Mouse (Mus musculus): ENCODE measurements at regions not wholly inside any gene's neighbourhood (a gene's known extent, or its start where the extent isn't known, plus 50 kb on each side); places are given as distances from the start of the nearest gene placed in this dataset.

GRCm38 (mm10) chr13:42597781-42598180 is 82.6 kb upstream of the Phactr1 start:
- Histone ChIP-seq H3K27ac (replicated peaks; ENCODE audit: insufficient read depth, low read depth, low read length) (no peak overlapping the region), H3K36me3 (ENCODE audit: control insufficient read depth, insufficient read depth, low read length) (no peaks in the 10 kb centered on the region), H3K79me2 (ENCODE audit: control insufficient read depth, insufficient read depth, low read length) (no peaks in the 10 kb centered on the region), H3K4me1 (ENCODE audit: control insufficient read depth, insufficient read depth, low read length) (peaks cover 7% of the 10 kb centered on the region; the same call in 1 of the 2 replicates), H3K4me3 (ENCODE audit: insufficient read depth, low read depth, low read length) (no peak overlapping the region), H3K27me3 (ENCODE audit: control insufficient read depth, insufficient read depth, low read length) (no peaks in the 10 kb centered on the region), H3K9ac (ENCODE audit: low read depth, low read length) (no peak overlapping the region)
- no peak for DNase-seq (ENCODE audit: extremely low read depth, low read depth, low spot score)
- WGBS = 90% methylated on average over 3 of the region's 3 CpGs
- TF ChIP-seq CTCF (IDR thresholded peaks at IDR 0.05; ENCODE audit: low read depth, low read length) = no peak
- no peak for TF ChIP-seq POLR2A (IDR thresholded peaks at IDR 0.05; ENCODE audit: extremely low read depth, insufficient read depth, low read length)

GRCm38 (mm10) chr13:42603308-42603707 is 77.1 kb upstream of the Phactr1 start:
- no peak overlapping the region for H3K9ac ChIP-seq (ENCODE audit: low read depth, low read length)
- no peak overlapping the region for H3K27ac ChIP-seq (replicated peaks; ENCODE audit: insufficient read depth, low read depth, low read length)
- no peaks in the 10 kb centered on the region for H3K79me2 ChIP-seq (ENCODE audit: control insufficient read depth, insufficient read depth, low read length)
- peak; percentile 29 for DNase-seq (ENCODE audit: extremely low read depth, low read depth, low spot score)
- no peak for TF ChIP-seq CTCF (IDR thresholded peaks at IDR 0.05; ENCODE audit: low read depth, low read length)
- no peak for TF ChIP-seq POLR2A (IDR thresholded peaks at IDR 0.05; ENCODE audit: extremely low read depth, insufficient read depth, low read length)
- 64% methylated on average over 4 of the region's 4 CpGs for WGBS
- no peaks in the 10 kb centered on the region for H3K27me3 ChIP-seq (ENCODE audit: control insufficient read depth, insufficient read depth, low read length)
- H3K36me3 ChIP-seq (ENCODE audit: control insufficient read depth, insufficient read depth, low read length) = no peaks in the 10 kb centered on the region
- no peaks in the 10 kb centered on the region for H3K4me1 ChIP-seq (ENCODE audit: control insufficient read depth, insufficient read depth, low read length)
- H3K4me3 ChIP-seq (ENCODE audit: insufficient read depth, low read depth, low read length) = no peak overlapping the region

- 69% methylated on average over 10 of the region's 10 CpGs for WGBS
- DNase-seq (ENCODE audit: extremely low read depth, low read depth, low spot score) = no peak
- Histone ChIP-seq H3K4me3 (ENCODE audit: insufficient read depth, low read depth, low read length) (no peak overlapping the region), H3K79me2 (ENCODE audit: control insufficient read depth, insufficient read depth, low read length) (no peaks in the 10 kb centered on the region), H3K36me3 (ENCODE audit: control insufficient read depth, insufficient read depth, low read length) (no peaks in the 10 kb centered on the region), H3K4me1 (ENCODE audit: control insufficient read depth, insufficient read depth, low read length) (no peaks in the 10 kb centered on the region), H3K27ac (replicated peaks; ENCODE audit: insufficient read depth, low read depth, low read length) (no peak overlapping the region), H3K9ac (ENCODE audit: low read depth, low read length) (no peak overlapping the region), H3K27me3 (ENCODE audit: control insufficient read depth, insufficient read depth, low read length) (no peaks in the 10 kb centered on the region)
- TF ChIP-seq POLR2A (IDR thresholded peaks at IDR 0.05; ENCODE audit: extremely low read depth, insufficient read depth, low read length) (no peak), CTCF (IDR thresholded peaks at IDR 0.05; ENCODE audit: low read depth, low read length) (no peak)
Observed at GRCm38 (mm10) chr13:42607735-42608134, 72.7 kb upstream of the Phactr1 start.

GRCm38 (mm10) chr13:42608963-42609362 is 71.5 kb upstream of the Phactr1 start:
- Histone ChIP-seq H3K36me3 (ENCODE audit: control insufficient read depth, insufficient read depth, low read length) (no peaks in the 10 kb centered on the region), H3K27ac (replicated peaks; ENCODE audit: insufficient read depth, low read depth, low read length) (no peak overlapping the region), H3K9ac (ENCODE audit: low read depth, low read length) (no peak overlapping the region), H3K79me2 (ENCODE audit: control insufficient read depth, insufficient read depth, low read length) (no peaks in the 10 kb centered on the region), H3K4me3 (ENCODE audit: insufficient read depth, low read depth, low read length) (no peak overlapping the region), H3K27me3 (ENCODE audit: control insufficient read depth, insufficient read depth, low read length) (no peaks in the 10 kb centered on the region), H3K4me1 (ENCODE audit: control insufficient read depth, insufficient read depth, low read length) (no peaks in the 10 kb centered on the region)
- TF ChIP-seq POLR2A (IDR thresholded peaks at IDR 0.05; ENCODE audit: extremely low read depth, insufficient read depth, low read length) (no peak), CTCF (IDR thresholded peaks at IDR 0.05; ENCODE audit: low read depth, low read length) (peak; percentile 10; the same call in 1 of the 2 replicates)
- WGBS = 47% methylated on average over 4 of the region's 4 CpGs
- no peak for DNase-seq (ENCODE audit: extremely low read depth, low read depth, low spot score)

- peak; percentile 23 for DNase-seq (ENCODE audit: extremely low read depth, low read depth, low spot score)
- 55% methylated on average over 4 of the region's 4 CpGs for WGBS
- Histone ChIP-seq H3K9ac (ENCODE audit: low read depth, low read length) (no peak overlapping the region), H3K4me3 (ENCODE audit: insufficient read depth, low read depth, low read length) (no peak overlapping the region), H3K36me3 (ENCODE audit: control insufficient read depth, insufficient read depth, low read length) (no peaks in the 10 kb centered on the region), H3K27me3 (ENCODE audit: control insufficient read depth, insufficient read depth, low read length) (no peaks in the 10 kb centered on the region), H3K79me2 (ENCODE audit: control insufficient read depth, insufficient read depth, low read length) (no peaks in the 10 kb centered on the region), H3K27ac (replicated peaks; ENCODE audit: insufficient read depth, low read depth, low read length) (no peak overlapping the region), H3K4me1 (ENCODE audit: control insufficient read depth, insufficient read depth, low read length) (no peaks in the 10 kb centered on the region)
- no peak for TF ChIP-seq CTCF (IDR thresholded peaks at IDR 0.05; ENCODE audit: low read depth, low read length)
- no peak for TF ChIP-seq POLR2A (IDR thresholded peaks at IDR 0.05; ENCODE audit: extremely low read depth, insufficient read depth, low read length)
Observed at GRCm38 (mm10) chr13:42613326-42613725, 67.1 kb upstream of the Phactr1 start.

- Histone ChIP-seq H3K36me3 (ENCODE audit: control insufficient read depth, insufficient read depth, low read length) (no peaks in the 10 kb centered on the region), H3K9ac (ENCODE audit: low read depth, low read length) (no peak overlapping the region), H3K27me3 (ENCODE audit: control insufficient read depth, insufficient read depth, low read length) (no peaks in the 10 kb centered on the region), H3K4me3 (ENCODE audit: insufficient read depth, low read depth, low read length) (no peak overlapping the region), H3K4me1 (ENCODE audit: control insufficient read depth, insufficient read depth, low read length) (no peaks in the 10 kb centered on the region), H3K79me2 (ENCODE audit: control insufficient read depth, insufficient read depth, low read length) (no peaks in the 10 kb centered on the region), H3K27ac (replicated peaks; ENCODE audit: insufficient read depth, low read depth, low read length) (no peak overlapping the region)
- WGBS = 87% methylated on average over 5 of the region's 5 CpGs
- no peak for DNase-seq (ENCODE audit: extremely low read depth, low read depth, low spot score)
- no peak for TF ChIP-seq POLR2A (IDR thresholded peaks at IDR 0.05; ENCODE audit: extremely low read depth, insufficient read depth, low read length)
- no peak for TF ChIP-seq CTCF (IDR thresholded peaks at IDR 0.05; ENCODE audit: low read depth, low read length)
Observed at GRCm38 (mm10) chr13:42615826-42616225, 64.6 kb upstream of the Phactr1 start.
